Mouse (Mus musculus) hindbrain, embryonic 12.5 days (tissue): ENCODE measurements at regions not wholly inside any gene's neighbourhood (a gene's known extent, or its start where the extent isn't known, plus 50 kb on each side); places are given as distances from the start of the nearest gene placed in this dataset.
A peak's percentile ranks its signal among the peaks of the same experiment; 100 is the strongest.

Source experiments
- ATAC-seq: fragments of 200-750 bp; cut with Nextera tagmentation; 2 replicates; pipeline ENCODE4 v1.8.0; 2017; ENCODE audit warnings: moderate TSS enrichment; ENCODE audit not compliant: low FRiP score
- H3K27ac ChIP-seq: fragments of 300-500 bp; sonication (generic); 2 replicates; pipeline ENCODE4 v1.5.1; 2016; ENCODE audit warnings: mild to moderate bottlenecking
- H3K27me3 ChIP-seq: fragments of 300-500 bp; sonication (generic); 2 replicates; pipeline ENCODE4 v1.6.1; 2016; ENCODE audit warnings: mild to moderate bottlenecking
- H3K36me3 ChIP-seq: fragments of 300-500 bp; sonication (generic); 2 replicates; pipeline ENCODE4 v1.6.1; 2016; ENCODE audit warnings: mild to moderate bottlenecking
- H3K4me1 ChIP-seq: fragments of 300-500 bp; sonication (generic); 2 replicates; pipeline ENCODE4 v1.6.1; 2016
- H3K4me2 ChIP-seq: fragments of 300-500 bp; sonication (generic); replicated peaks from 2 replicates; pipeline ENCODE4 v1.6.1; 2016; ENCODE audit warnings: mild to moderate bottlenecking
- H3K4me3 ChIP-seq: fragments of 300-500 bp; sonication (generic); 2 replicates; pipeline ENCODE4 v1.5.1; 2016; ENCODE audit warnings: mild to moderate bottlenecking
- H3K9ac ChIP-seq: fragments of 300-500 bp; sonication (generic); 2 replicates; pipeline ENCODE4 v1.6.1; 2016; ENCODE audit warnings: mild to moderate bottlenecking, moderate library complexity
- H3K9me3 ChIP-seq: fragments of 300-500 bp; sonication (generic); replicated peaks from 2 replicates; pipeline ENCODE4 v1.6.1; 2016; ENCODE audit warnings: mild to moderate bottlenecking
- WGBS: fragments of 180-500 bp; shearing (Covaris S2); methylation state at CpG from one replicate; pipeline ENCODE4 v1.1.7; 2016; 5-methylcytosine and 5-hydroxymethylcytosine counted together

GRCm38 (mm10) chr13:48383580-48384445 is 122.8 kb downstream of the Id4 start:
- Histone ChIP-seq H3K4me3 (no peak overlapping the region), H3K4me1 (peaks cover 16% of the 10 kb centered on the region), H3K27me3 (no peaks in the 10 kb centered on the region), H3K36me3 (no peaks in the 10 kb centered on the region), H3K4me2 (no peak overlapping the region), H3K27ac (peak overlapping the region; percentile 58), H3K9ac (no peak overlapping the region), H3K9me3 (no peaks in the 10 kb centered on the region)
- WGBS, result 59% methylated on average over 13 of the region's 13 CpGs
- ATAC-seq, result peak; percentile 69

DNA sequence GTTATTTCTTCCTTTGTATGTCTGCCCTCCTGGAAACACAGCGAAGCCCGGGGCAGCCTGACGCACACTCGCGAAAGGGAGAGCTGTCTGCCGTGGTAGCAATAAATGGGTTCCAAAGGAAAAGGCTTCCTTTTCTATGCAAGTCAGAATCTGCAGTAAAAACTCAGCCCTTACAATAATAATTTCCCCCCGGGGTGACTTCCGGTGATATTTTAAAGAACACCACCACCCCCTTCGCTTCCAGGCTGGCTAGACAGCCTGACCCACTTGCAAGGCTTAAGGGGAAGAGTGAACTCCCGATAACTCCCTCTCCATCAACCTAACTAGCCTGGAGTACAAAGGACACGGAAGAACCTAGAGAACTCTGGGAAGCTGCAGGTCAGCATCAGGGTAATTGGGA is 123.9 kb downstream of the Id4 start:
- Histone ChIP-seq H3K4me3 (no peak overlapping the region), H3K9me3 (no peaks in the 10 kb centered on the region), H3K4me2 (no peak overlapping the region), H3K36me3 (no peaks in the 10 kb centered on the region), H3K4me1 (peaks cover 16% of the 10 kb centered on the region), H3K27ac (peak overlapping the region; percentile 58), H3K27me3 (no peaks in the 10 kb centered on the region), H3K9ac (no peak overlapping the region)
- 51% methylated on average over 11 of the region's 11 CpGs for WGBS
- no peak for ATAC-seq

DNA sequence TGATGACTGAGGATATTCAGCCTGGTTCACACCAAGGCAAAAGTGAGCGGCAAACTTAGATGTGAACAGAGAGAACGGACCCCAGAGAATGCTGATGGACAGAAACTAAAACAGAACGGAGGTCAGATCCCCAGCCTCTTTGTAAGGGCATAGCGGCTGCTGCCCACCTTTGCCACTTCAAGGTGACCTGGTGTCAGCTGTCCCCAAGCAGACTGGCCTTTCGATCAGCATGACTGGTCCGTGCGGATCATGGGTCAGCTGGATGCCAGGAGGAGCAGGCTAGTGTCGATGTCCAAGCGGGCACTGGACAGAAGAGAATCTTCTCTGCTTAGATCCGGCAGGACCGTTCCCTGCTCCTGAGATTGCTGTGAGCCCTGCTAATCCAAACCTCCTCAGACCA is 122.1 kb downstream of the Zfp169 start:
- H3K9ac ChIP-seq, result no peak overlapping the region
- H3K27me3 ChIP-seq, result no peaks in the 10 kb centered on the region
- 83% methylated on average over 11 of the region's 11 CpGs for WGBS
- no peaks in the 10 kb centered on the region for H3K36me3 ChIP-seq
- H3K9me3 ChIP-seq, result no peaks in the 10 kb centered on the region
- ATAC-seq, result no peak
- H3K4me2 ChIP-seq, result no peak overlapping the region
- H3K4me3 ChIP-seq, result no peak overlapping the region
- H3K4me1 ChIP-seq, result no peaks in the 10 kb centered on the region
- no peak overlapping the region for H3K27ac ChIP-seq

DNA sequence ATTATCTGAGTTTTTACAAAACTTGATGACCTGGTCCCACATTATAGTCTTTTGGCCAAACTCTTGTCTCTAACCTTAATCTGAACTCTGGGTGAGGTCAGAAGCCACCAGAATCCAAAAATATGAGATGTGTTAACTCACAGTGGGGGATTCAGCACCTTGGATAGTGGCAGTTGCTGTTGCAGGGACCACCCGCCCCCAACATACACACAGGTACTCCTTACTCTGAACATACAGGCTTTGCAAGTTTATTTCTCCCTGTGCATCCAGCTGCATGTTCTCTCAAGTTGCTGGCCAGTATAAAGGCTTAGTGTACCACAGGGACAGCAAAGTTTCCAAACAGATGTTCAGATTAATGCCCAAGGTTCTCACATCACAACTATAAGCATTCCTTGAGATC is 115.5 kb downstream of the Zfp169 start:
- Histone ChIP-seq H3K27ac (no peak overlapping the region), H3K36me3 (no peaks in the 10 kb centered on the region), H3K9me3 (no peaks in the 10 kb centered on the region), H3K4me1 (peaks cover 3% of the 10 kb centered on the region; the same call in 1 of the 2 replicates), H3K27me3 (no peaks in the 10 kb centered on the region), H3K4me3 (no peak overlapping the region), H3K4me2 (no peak overlapping the region), H3K9ac (no peak overlapping the region)
- 20% methylated on average over 1 of the region's 1 CpGs for WGBS
- no peak for ATAC-seq

- Histone ChIP-seq H3K4me3 (no peak overlapping the region), H3K9me3 (no peaks in the 10 kb centered on the region), H3K27ac (no peak overlapping the region), H3K36me3 (no peaks in the 10 kb centered on the region), H3K4me1 (peaks cover 3% of the 10 kb centered on the region; the same call in 1 of the 2 replicates), H3K4me2 (no peak overlapping the region), H3K9ac (no peak overlapping the region), H3K27me3 (no peaks in the 10 kb centered on the region)
- no peak for ATAC-seq
- 96% methylated on average over 3 of the region's 3 CpGs for WGBS
Measured at GRCm38 (mm10) chr13:48398617-48399016, 114.6 kb downstream of the Zfp169 start.

DNA sequence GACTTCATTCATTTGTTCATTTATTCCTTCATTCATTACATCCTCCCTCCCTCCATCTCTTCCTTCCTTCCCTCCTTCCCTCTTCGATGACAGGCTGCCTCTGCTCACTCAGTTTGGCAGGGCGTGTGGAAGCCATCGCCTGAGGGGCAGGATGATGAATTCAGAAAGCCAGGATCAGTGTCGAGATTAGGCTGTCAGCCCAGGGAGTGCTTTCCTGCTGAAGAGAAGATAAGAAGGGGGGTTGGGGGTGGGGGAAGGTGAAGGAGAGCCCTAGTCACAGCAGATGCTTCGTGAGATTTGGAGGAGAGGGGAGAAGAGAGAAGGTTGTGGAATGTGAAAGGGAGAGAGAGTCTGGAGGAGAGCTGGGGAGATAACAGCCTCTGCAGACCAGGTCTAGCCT is 110.9 kb downstream of the Zfp169 start:
- H3K9ac ChIP-seq, result no peak overlapping the region
- 27% methylated on average over 5 of the region's 5 CpGs for WGBS
- no peak overlapping the region for H3K4me2 ChIP-seq
- H3K4me3 ChIP-seq, result no peak overlapping the region
- no peak overlapping the region for H3K27ac ChIP-seq
- H3K27me3 ChIP-seq, result no peaks in the 10 kb centered on the region
- no peak for ATAC-seq
- H3K4me1 ChIP-seq, result peaks cover 3% of the 10 kb centered on the region; the same call in 1 of the 2 replicates
- no peaks in the 10 kb centered on the region for H3K36me3 ChIP-seq
- H3K9me3 ChIP-seq, result no peaks in the 10 kb centered on the region

DNA sequence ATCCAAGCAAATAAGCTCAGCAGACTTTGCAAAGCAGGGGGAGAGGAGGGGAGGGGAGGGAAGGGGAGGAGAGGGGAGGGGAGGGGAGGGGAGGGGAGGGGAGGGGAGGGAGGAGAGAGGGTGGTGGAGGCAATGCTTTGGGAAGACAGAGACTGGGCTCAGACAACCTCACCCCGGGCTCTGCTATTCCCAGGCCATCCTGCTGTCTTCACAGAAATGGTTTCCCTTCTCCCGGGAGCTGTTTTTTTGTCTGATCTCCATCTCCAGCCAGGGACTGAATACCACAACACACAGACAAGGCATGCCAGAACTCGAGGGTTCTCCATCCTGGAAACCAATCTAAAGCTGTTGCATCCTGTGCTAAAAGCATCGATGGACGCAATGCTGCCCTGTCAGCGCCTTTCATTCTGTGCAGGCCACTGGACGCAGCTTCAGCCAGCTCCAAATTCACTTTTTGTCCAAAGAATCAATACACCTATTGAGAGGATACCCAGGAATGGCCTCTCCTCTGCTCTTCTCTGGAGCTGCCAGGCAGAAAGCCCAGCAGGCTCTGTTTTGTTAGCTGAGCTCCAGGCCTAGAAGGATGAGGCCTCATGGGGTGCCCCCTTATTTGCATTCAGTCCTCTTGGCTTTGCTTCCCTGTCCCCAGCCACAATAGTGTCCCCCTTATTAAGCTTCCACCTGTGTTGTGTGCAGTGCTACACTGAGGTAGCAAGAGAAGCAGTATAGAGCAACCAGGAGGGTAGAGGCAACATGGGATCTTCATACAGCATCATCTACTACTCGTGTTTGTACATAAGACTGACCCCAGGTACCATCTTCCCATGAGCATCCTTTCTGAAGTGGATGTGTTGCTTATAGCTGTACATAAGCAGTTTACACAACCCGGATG is 90.6 kb downstream of the Zfp169 start:
- H3K9ac ChIP-seq, result no peak overlapping the region
- no peaks in the 10 kb centered on the region for H3K9me3 ChIP-seq
- no peaks in the 10 kb centered on the region for H3K27me3 ChIP-seq
- H3K4me2 ChIP-seq, result no peak overlapping the region
- H3K4me1 ChIP-seq, result 0 out of 2 replicates have a peak, but pooled peaks cover 3% of the 10 kb centered on the region
- peak; percentile 40 for ATAC-seq
- H3K27ac ChIP-seq, result peak overlapping the region; percentile 46; the same call in 1 of the 2 replicates
- no peak overlapping the region for H3K4me3 ChIP-seq
- no peaks in the 10 kb centered on the region for H3K36me3 ChIP-seq
- WGBS, result 24% methylated on average over 9 of the region's 9 CpGs

GRCm38 (mm10) chr13:48426816-48427215 is 86.4 kb downstream of the Zfp169 start:
- 66% methylated on average over 5 of the region's 5 CpGs for WGBS
- Histone ChIP-seq H3K27me3 (no peaks in the 10 kb centered on the region), H3K9me3 (no peaks in the 10 kb centered on the region), H3K4me3 (no peak overlapping the region), H3K4me1 (0 out of 2 replicates have a peak, but pooled peaks cover 8% of the 10 kb centered on the region), H3K9ac (no peak overlapping the region), H3K27ac (no peak overlapping the region), H3K36me3 (no peaks in the 10 kb centered on the region), H3K4me2 (no peak overlapping the region)
- ATAC-seq, result no peak

- Histone ChIP-seq H3K9me3 (no peaks in the 10 kb centered on the region), H3K4me1 (0 out of 2 replicates have a peak, but pooled peaks cover 4% of the 10 kb centered on the region), H3K4me2 (no peak overlapping the region), H3K27me3 (no peaks in the 10 kb centered on the region), H3K9ac (no peak overlapping the region), H3K4me3 (no peak overlapping the region), H3K27ac (no peak overlapping the region), H3K36me3 (no peaks in the 10 kb centered on the region)
- ATAC-seq, result no peak
- WGBS, result 74% methylated on average over 14 of the region's 14 CpGs
Measured at GRCm38 (mm10) chr13:48436659-48437345, 76.4 kb downstream of the Zfp169 start.
